Mouse (Mus musculus): ENCODE results near the gene Zc3h7a. TPM values are rescaled to one million over a fixed set of nuclear protein-coding genes. Genes with fewer than 3 reads are reported as not detected.
"Not testable (repeated sequence)": the region's sequence is repeated elsewhere in the genome, so short reads cannot be mapped to it uniquely, and the experiment has no call there.

The Zc3h7a gene
- 10 to 100 TPM; 75.6 to 78.0 TPM for total RNA-seq (2021)
- long read RNA-seq, experiment 1, transcript Zc3h7a-201 (23 exons, 3,825 nt), result major isoform, 6 of 20 reads
- long read RNA-seq, experiment 1, partial matches to known transcripts, result 2 of 20 reads
- long read RNA-seq, experiment 1, other reads (novel, unspliced or antisense), result 12 of 20 reads
- long read RNA-seq, experiment 2, transcript Zc3h7a-201 (23 exons, 3,825 nt), result major isoform, 7 of 34 reads
- long read RNA-seq, experiment 2, partial matches to known transcripts, result 6 of 34 reads
- long read RNA-seq, experiment 2, other reads (novel, unspliced or antisense), result 21 of 34 reads

GRCm38 (mm10) chr16:11176208-11176883, at the start of gene Zc3h7a:
Zc3h7a (minus strand) TSS chr16:11176393.
- peak; percentile 88 to 91 for DNase-seq (ENCODE audit: low spot score in 2 of 2)

- no peak for DNase-seq (ENCODE audit: low spot score in 2 of 2)
Observed at GRCm38 (mm10) chr16:11217801-11218200, 41.6 kb upstream of the Zc3h7a start.

GRCm38 (mm10) chr16:11203600-11204390, 27.6 kb upstream of the Zc3h7a start:
- DNase-seq (ENCODE audit: low spot score in 2 of 2), result no peak

GRCm38 (mm10) chr16:11202571-11203554, 26.7 kb upstream of the Zc3h7a start, which contains the start of gene Rsl1d1:
Rsl1d1 (minus strand) TSS chr16:11203331.
- DNase-seq (ENCODE audit: low spot score in 2 of 2), result peak; percentile 90 to 94

- DNase-seq (ENCODE audit: low spot score in 2 of 2), result no peak
Observed at GRCm38 (mm10) chr16:11201740-11202394, 25.7 kb upstream of the Zc3h7a start.

GRCm38 (mm10) chr16:11200247-11200646, 24.1 kb upstream of the Zc3h7a start:
- no peak for DNase-seq (ENCODE audit: low spot score in 2 of 2)

GRCm38 (mm10) chr16:11198467-11198866, 22.3 kb upstream of the Zc3h7a start:
- DNase-seq (ENCODE audit: low spot score in 2 of 2), result no peak

GRCm38 (mm10) chr16:11197052-11197451, 20.9 kb upstream of the Zc3h7a start:
- DNase-seq (ENCODE audit: low spot score in 2 of 2), result no peak

- DNase-seq (ENCODE audit: low spot score in 2 of 2), result no peak
Observed at GRCm38 (mm10) chr16:11193231-11193630, 17.0 kb upstream of the Zc3h7a start.

GRCm38 (mm10) chr16:11190150-11190549, 14.0 kb upstream of the Zc3h7a start:
- DNase-seq (ENCODE audit: low spot score in 2 of 2), result peak in 1 of 2 experiments; percentile 19

GRCm38 (mm10) chr16:11177404-11177803, 1.2 kb upstream of the Zc3h7a start:
- DNase-seq (ENCODE audit: low spot score in 2 of 2), result no peak

- no peak for DNase-seq (ENCODE audit: low spot score in 2 of 2)
Observed at GRCm38 (mm10) chr16:11176884-11177244, 671 bp upstream of the Zc3h7a start.

- peak; percentile 37 to 61 for DNase-seq (ENCODE audit: low spot score in 2 of 2)
Observed at GRCm38 (mm10) chr16:11175489-11176207, 545 bp downstream of the Zc3h7a start.

GRCm38 (mm10) chr16:11175100-11175488, 1.1 kb downstream of the Zc3h7a start:
- DNase-seq (ENCODE audit: low spot score in 2 of 2), result no peak

GRCm38 (mm10) chr16:11174671-11175081, 1.5 kb downstream of the Zc3h7a start:
- DNase-seq (ENCODE audit: low spot score in 2 of 2), result peak; percentile 46 to 58

GRCm38 (mm10) chr16:11171679-11172078, 4.5 kb downstream of the Zc3h7a start:
- DNase-seq (ENCODE audit: low spot score in 2 of 2), result no peak

- DNase-seq (ENCODE audit: low spot score in 2 of 2), result peak in 1 of 2 experiments; percentile 38
Observed at GRCm38 (mm10) chr16:11166431-11166830, 9.8 kb downstream of the Zc3h7a start.

GRCm38 (mm10) chr16:11164695-11165255, 11.4 kb downstream of the Zc3h7a start:
- DNase-seq (ENCODE audit: low spot score in 2 of 2), result no peak

- not testable (repeated sequence) for DNase-seq (ENCODE audit: low spot score in 2 of 2)
Observed at GRCm38 (mm10) chr16:11157721-11158120, 18.5 kb downstream of the Zc3h7a start.
